Mouse (Mus musculus) heart, postnatal 10 days (tissue): ENCODE data around the gene Acta2. TPM values are rescaled to one million over a fixed set of nuclear protein-coding genes. Genes with fewer than 3 reads are reported as not detected.
A peak's percentile ranks its signal among the peaks of the same experiment; 100 is the strongest.

ENCODE experiments used
- DNase-seq, 2 experiments: peaks; one replicate each; pipeline ENCODE4 v3.0.0; 2021
- intact Hi-C: fragments of 180-260 bp; cut with DNase I; formaldehyde crosslinking; loops from one replicate; pipeline ENCODE4 v1.15.1; 2025
- total RNA-seq, 2 experiments: library from RNA; stranded (reverse); gene quantifications; 2 replicates each; pipeline ENCODE4 v1.2.3; 2021

Gene Acta2
- total RNA-seq, 2 experiments from 2014 or later: 522 to 615 TPM

DNA sequence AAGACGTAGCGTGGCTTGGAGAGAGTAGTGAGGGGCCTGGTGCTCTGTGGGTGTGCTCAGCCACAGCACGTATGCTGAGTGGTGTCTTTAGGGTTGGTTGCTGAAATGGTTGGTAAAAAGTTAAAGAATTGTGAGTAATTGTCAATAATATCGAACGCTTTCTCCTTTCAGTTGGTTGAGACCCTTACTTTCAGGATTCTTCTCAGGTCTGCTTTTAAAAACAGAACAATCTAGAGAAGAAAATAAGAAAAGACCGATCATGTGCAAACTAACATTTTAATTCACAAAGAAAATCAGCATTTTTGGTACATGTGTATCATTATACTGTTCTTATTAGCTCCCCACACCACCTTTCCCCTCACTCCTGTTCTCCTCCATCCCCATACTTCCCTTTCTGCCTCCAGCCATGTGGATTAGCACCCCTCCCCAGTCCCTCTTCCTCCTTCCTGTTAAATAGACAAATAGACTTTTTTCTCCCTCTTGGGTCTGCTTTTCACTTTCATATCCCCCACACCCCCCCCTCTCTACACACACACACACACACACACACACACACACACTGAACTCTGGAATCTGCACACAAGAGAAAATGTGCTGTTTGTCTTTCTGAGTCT, 61.2 kb downstream of the Acta2 start:
- intact Hi-C loops: no loop called here

DNA sequence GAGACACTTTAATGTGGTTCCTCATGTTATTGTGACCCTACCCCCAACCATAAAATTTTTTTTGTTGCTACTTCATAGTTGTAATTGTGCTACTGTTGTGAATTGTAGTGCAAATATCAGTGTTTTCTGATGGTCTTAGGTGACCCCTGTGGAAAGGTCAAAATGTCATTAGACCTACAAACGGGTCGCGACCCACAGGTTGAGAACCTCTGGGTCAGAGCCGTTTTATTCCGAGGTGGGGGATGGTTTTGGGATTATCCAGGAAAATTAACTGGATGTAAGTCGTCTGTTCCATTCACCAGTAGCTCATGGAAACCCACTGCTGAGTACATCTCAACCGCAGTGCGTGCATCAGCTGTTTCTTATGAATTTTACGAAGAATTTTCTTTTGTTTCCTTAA, 61.7 kb downstream of the Acta2 start:
- intact Hi-C loops: no loop called here
- DNase-seq: no peak

More for the DNA sequence above, 61.2 kb downstream of the Acta2 start:
- no peak for DNase-seq

DNA sequence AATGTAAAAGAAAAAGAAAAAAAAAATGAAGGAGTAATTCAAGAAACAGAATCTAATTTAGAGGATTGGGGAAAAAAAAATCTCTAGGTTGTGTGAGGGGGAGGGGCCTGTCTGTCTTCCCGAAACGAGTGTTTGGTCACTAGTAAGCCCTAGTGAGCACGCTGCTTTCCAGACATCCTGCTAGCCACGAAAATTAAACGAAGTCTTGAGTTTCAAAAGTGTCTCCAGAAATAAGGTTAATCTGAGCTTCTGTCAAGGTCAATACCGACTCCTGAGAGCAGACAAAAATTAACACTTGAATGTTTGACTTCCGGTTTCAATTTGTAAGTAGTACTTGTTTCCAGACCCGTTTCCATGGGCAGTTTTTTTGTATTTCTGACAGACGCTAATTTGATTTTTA, 62.2 kb downstream of the Acta2 start:
- intact Hi-C loops: no loop called here
- peak; percentile 51 to 65 for DNase-seq

DNA sequence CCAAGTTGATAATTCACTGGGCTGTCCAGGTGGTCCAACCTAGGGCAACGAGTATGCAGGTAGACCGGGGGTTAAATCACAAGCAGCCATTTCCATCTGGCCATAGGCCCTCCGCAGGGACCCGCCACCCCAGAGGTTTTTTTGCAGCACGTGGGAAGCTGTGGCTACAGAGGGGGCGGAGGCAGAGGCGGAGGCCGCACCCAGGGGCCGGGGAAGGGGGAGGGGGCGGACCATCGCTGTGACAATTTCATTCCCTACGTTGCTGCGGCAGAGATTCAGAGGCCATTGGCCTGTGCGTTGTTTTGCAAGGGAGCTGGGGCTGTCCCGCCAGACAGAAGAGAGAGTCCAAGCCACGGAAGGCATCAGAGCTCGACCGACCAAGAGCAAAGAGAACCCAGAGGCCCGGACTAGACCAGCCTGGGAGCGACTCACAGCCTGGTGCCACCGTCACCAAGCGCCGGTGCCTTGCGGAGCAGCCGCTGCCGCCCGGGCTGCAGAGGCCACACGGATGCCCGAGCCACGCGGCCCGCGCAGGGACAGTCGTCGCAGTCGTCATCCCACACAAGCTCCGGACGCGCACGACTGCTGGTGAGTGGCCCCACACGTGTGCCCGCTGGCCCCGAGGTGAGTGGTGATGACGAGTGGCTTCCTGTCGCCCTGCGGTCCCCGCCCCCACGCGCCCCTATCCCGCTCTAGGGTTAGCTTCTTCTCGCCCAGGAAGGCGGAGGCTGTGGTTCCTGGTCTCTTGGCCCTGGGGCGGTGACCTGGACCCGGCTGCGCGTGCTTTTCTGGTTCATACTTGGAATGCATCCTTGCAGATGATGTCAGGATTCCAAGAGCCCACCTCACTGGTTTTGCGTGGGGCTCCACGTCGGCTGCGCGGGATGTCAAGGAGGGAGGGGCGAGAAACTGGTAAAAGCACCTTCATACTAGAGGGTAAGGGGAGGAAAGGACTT, 63.1 kb downstream of the Acta2 start, which contains the start of gene Stambpl1:
Stambpl1 (plus strand) TSS at position 222 of the 956 bp plus-strand sequence.
- DNase-seq: peak; percentile 77
- intact Hi-C loops: no loop called here

DNA sequence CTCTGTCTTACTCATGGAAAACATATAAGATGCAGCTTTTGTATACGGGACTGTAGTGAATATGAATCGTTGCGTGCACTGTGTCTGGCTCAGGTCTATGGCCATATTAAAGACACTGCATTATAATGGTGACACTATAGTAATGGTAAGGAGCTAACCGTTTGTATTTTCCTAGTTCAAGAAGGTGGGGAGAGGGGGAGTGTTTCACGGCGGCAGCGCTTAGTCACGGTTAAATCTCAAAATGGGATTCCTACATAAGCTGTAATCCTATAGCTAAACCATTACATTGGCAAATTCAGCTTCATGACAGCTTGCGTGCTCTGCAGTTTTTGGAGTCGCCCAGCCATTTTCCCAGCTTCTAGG, 63.8 kb downstream of the Acta2 start:
- DNase-seq: no peak
- intact Hi-C loops: no loop called here

Other genes with a start within 250 kb of the Acta2 start
- gene Lipk, start 247.3 kb downstream of the Acta2 start, total RNA-seq: not detected
- gene Lipn, start 188.2 kb downstream of the Acta2 start, total RNA-seq: not detected
- not detected for gene Lipm, start 154.7 kb downstream of the Acta2 start, total RNA-seq
- gene Ankrd22, start 89.5 kb downstream of the Acta2 start, total RNA-seq: not detected
- gene Stambpl1, start 63.4 kb downstream of the Acta2 start, total RNA-seq: 1 to 10 TPM; 4.9 to 6.9 TPM
- gene Fas, start 35.1 kb upstream of the Acta2 start, total RNA-seq: 10 to 100 TPM in 1 of 2 experiments, 1 to 10 TPM in 1; 5.4 to 10.6 TPM
- under 1 TPM in 1 of 2 experiments, not detected in 1; 0.42 TPM for gene Ch25h, start 219.6 kb upstream of the Acta2 start, total RNA-seq